Mouse (Mus musculus): ENCODE measurements at regions not wholly inside any gene's neighbourhood (a gene's known extent, or its start where the extent isn't known, plus 50 kb on each side); places are given as distances from the start of the nearest gene placed in this dataset.
A peak's percentile ranks its signal among the peaks of the same experiment; 100 is the strongest.

GRCm38 (mm10) chr5:106557733-106558132 lies 51.2 kb upstream of the Gm17304 start:
- no peak for DNase-seq (ENCODE audit: low spot score)

DNA sequence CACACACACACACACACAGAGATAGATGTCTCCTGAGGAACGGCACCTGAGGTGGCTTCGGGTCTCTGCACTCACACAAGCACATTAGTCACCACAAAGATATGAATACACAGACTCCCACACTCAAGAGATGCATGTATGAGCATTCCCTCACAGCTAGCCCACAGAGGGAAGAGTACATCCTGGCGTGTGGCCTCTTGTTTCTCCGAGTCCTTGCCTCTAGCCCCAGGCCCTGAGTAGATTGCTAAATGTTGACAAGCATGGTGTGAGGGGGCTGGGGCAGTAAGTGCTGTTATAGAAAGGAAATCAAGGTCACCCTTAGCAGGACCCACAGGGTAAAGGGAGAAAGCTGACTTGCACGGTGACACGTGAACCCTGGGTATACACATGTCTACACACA lies 69.6 kb upstream of the Gm17304 start:
- no peak for DNase-seq (ENCODE audit: low spot score)

- peak; percentile 12 for DNase-seq (ENCODE audit: low spot score)
Observed at GRCm38 (mm10) chr5:106537153-106537552, 71.7 kb upstream of the Gm17304 start.

GRCm38 (mm10) chr5:106536068-106536467 lies 72.8 kb upstream of the Gm17304 start:
- no peak for DNase-seq (ENCODE audit: low spot score)

GRCm38 (mm10) chr5:106528811-106529210 lies 70.8 kb upstream of the Barhl2 start:
- no peak for DNase-seq (ENCODE audit: low spot score)

GRCm38 (mm10) chr5:106527364-106527985 lies 69.5 kb upstream of the Barhl2 start:
- DNase-seq (ENCODE audit: low spot score) = no peak

DNA sequence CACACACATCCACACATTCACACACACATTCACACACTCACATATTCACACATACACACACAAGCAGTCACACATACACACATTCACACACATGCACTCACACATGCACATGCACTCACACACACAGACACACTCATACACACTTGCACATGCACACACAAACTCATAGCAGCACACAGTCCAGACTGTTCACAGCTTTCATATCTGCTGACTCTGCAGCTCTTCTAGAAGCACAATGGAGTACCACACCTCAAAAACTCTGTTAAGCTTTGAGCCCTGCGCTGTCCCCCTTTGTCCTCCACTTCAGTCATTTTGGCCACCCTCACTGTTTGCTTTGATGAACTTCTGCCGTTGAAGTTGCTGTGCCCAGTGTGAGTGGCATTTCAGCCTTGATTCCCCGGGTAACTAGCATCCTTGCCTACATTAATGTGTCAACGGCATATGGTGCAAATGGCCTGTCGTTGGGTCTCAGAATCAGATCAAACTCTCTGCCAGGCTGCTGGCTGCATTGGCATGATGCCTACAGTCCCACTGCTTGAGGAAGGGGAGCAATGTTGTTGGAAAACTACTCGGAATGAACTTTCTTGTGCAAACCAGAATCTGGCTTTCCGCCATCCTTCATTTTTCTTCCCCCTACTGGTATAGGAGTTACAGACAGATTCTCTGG lies 54.6 kb upstream of the Barhl2 start:
- no peak for DNase-seq (ENCODE audit: low spot score)

- no peak for DNase-seq (ENCODE audit: low spot score)
Observed at GRCm38 (mm10) chr5:106507901-106508300, 49.9 kb upstream of the Barhl2 start.

Data from adipocyte (in vitro differentiated cells).